In the genomic region with DNA sequence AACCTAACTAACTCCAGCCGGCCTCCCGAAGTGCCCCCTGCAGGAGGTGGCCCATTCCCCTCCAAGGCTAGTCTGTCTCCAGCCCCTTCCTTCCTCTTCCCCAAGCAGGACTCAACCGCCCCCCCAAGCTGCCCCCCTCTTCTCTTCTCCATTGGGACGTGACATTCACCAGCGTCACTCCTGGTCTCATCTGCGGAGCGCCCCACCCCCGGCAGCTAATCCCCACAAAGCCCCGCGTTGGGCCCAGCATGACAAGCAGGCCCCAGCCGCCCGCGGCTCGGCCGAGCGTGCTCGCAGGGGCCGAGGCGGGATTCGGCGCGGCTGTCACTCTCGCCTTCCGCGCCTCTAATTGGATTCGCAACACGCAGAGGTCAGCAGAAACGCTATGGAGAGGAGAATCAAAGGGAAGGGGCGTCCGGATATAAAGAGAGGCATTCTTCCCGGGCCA, we compare ENCODE assay signal across 8 mouse cellular contexts.
A peak's percentile ranks its signal among the peaks of the same experiment; 100 is the strongest.
DNase-seq lines count a peak whose midpoint lies in the region; ATAC-seq and TF ChIP-seq lines count a peak whose summit lies in the region.

No protein-coding gene starts in this region.

- no peaks in the 10 kb centered on the region for H3K36me3 ChIP-seq in kidney, postnatal 0 days (ENCODE audit: insufficient read depth, low read length)
- no peaks in the 10 kb centered on the region for H3K36me3 ChIP-seq in hindbrain, embryonic 11.5 days (ENCODE audit: control insufficient read depth, insufficient read depth, low read length)
- H3K36me3 ChIP-seq in liver, embryonic 12.5 days = no peaks in the 10 kb centered on the region

- no peaks in the 10 kb centered on the region for H3K9me3 ChIP-seq in kidney, postnatal 0 days (replicated peaks; ENCODE audit: low read length)
- H3K9me3 ChIP-seq in hindbrain, embryonic 11.5 days (ENCODE audit: control insufficient read depth, low read length) = no peaks in the 10 kb centered on the region
- no peaks in the 10 kb centered on the region for H3K9me3 ChIP-seq in liver, embryonic 12.5 days (replicated peaks)

- H3K9ac ChIP-seq in kidney, postnatal 0 days (ENCODE audit: low read depth, low read length) = peak overlapping the region; percentile 19; the same call in 1 of the 2 replicates
- H3K9ac ChIP-seq in hindbrain, embryonic 11.5 days (ENCODE audit: low read depth, low read length) = peak overlapping the region; percentile 13
- H3K9ac ChIP-seq in liver, embryonic 12.5 days = no peak overlapping the region

- H3K27ac ChIP-seq in kidney, postnatal 0 days = 0 out of 2 replicates have a peak overlapping the region, but pooled peaks have one; percentile 14
- H3K27ac ChIP-seq in hindbrain, embryonic 11.5 days (ENCODE audit: low read depth, low read length) = peak overlapping the region; percentile 98
- H3K27ac ChIP-seq in liver, embryonic 12.5 days = no peak overlapping the region

- 2% methylated on average over 31 of the region's 31 CpGs for WGBS in kidney, postnatal 0 days
- under 1% methylated on average over 30 of the region's 31 CpGs for WGBS in hindbrain, embryonic 11.5 days
- under 1% methylated on average over 31 of the region's 31 CpGs for WGBS in liver, embryonic 12.5 days (ENCODE audit: insufficient replicate concordance)

- peak; percentile 76 for DNase-seq in kidney, postnatal 0 days (ENCODE audit: low spot score)
- DNase-seq in kidney, adult 18-20 months = no peak
- peak; percentile 56 for DNase-seq in embryo, embryonic 11.5 days (ENCODE audit: low read depth, low spot score)
- DNase-seq in hindbrain, embryonic 11.5 days (ENCODE audit: low spot score) = peak; percentile 92
- peak; percentile 92 for DNase-seq in retina, embryonic 14.5 days (ENCODE audit: low spot score)
- DNase-seq in T-cell, adult 2 months (ENCODE audit: low spot score) = no peak
- DNase-seq in thymus, postnatal 25 days = no peak

- peak overlapping the region; percentile 5; the same call in 1 of the 2 replicates for H3K4me3 ChIP-seq in kidney, postnatal 0 days (replicated peaks; ENCODE audit: low read depth, low read length)
- 0 out of 2 replicates have a peak overlapping the region, but pooled peaks have one; percentile 6 for H3K4me3 ChIP-seq in hindbrain, embryonic 11.5 days (ENCODE audit: low read depth, low read length)
- H3K4me3 ChIP-seq in liver, embryonic 12.5 days = peak overlapping the region; percentile 26

- H3K27me3 ChIP-seq in kidney, postnatal 0 days (ENCODE audit: insufficient read depth, low read length) = no peaks in the 10 kb centered on the region
- no peaks in the 10 kb centered on the region for H3K27me3 ChIP-seq in hindbrain, embryonic 11.5 days (ENCODE audit: control insufficient read depth, insufficient read depth, low read length)
- peaks cover 47% of the 10 kb centered on the region for H3K27me3 ChIP-seq in liver, embryonic 12.5 days (replicated peaks)

- peak; percentile 30; the same call in 1 of the 2 replicates for TF ChIP-seq CTCF in kidney, postnatal 0 days (IDR thresholded peaks at IDR 0.05; ENCODE audit: low read depth)

- H3K4me1 ChIP-seq in kidney, postnatal 0 days (replicated peaks; ENCODE audit: insufficient read depth, low read length) = peaks cover 15% of the 10 kb centered on the region; the same call in 1 of the 2 replicates
- H3K4me1 ChIP-seq in hindbrain, embryonic 11.5 days (replicated peaks; ENCODE audit: control insufficient read depth, insufficient read depth, low read length) = peaks cover 67% of the 10 kb centered on the region
- peaks cover 15% of the 10 kb centered on the region; the same call in 1 of the 2 replicates for H3K4me1 ChIP-seq in liver, embryonic 12.5 days

- peak; percentile 65 for ATAC-seq in kidney, postnatal 0 days (replicated peaks; ENCODE audit: low FRiP score, low read depth)
- ATAC-seq in hindbrain, embryonic 11.5 days (ENCODE audit: low FRiP score) = peak; percentile 81
- ATAC-seq in liver, embryonic 12.5 days = no peak

- peak overlapping the region; percentile 55 for H3K4me2 ChIP-seq in kidney, postnatal 0 days (ENCODE audit: low read length)
- H3K4me2 ChIP-seq in hindbrain, embryonic 11.5 days (replicated peaks; ENCODE audit: low read depth, low read length) = peak overlapping the region; percentile 22
- peak overlapping the region; percentile 60 for H3K4me2 ChIP-seq in liver, embryonic 12.5 days

Comparison
In these comparisons a context has a peak if more than half of its experiments do, and no peak if none do; other contexts are left out.
1. DNase-seq: peak in kidney, postnatal 0 days (single experiment), embryo, embryonic 11.5 days (single experiment), hindbrain, embryonic 11.5 days (single experiment) and retina, embryonic 14.5 days (single experiment); none in kidney, adult 18-20 months (single experiment), T-cell, adult 2 months (single experiment) and thymus, postnatal 25 days (single experiment).
2. Peak in every context shown above with its lines, with median percentiles within 50 percentile points of each other: H3K4me2 ChIP-seq and H3K4me3 ChIP-seq.